Mouse (Mus musculus) cerebellum, postnatal 4 days (tissue): ENCODE measurements around the gene Arhgap4.

Experiments
- DNase-seq, 2 experiments: peaks; one replicate each; pipeline ENCODE4 v3.0.0; 2022; ENCODE audit warnings: low spot score in 2 of 2, mixed read lengths in 1 of 2

Gene Arhgap4

DNA sequence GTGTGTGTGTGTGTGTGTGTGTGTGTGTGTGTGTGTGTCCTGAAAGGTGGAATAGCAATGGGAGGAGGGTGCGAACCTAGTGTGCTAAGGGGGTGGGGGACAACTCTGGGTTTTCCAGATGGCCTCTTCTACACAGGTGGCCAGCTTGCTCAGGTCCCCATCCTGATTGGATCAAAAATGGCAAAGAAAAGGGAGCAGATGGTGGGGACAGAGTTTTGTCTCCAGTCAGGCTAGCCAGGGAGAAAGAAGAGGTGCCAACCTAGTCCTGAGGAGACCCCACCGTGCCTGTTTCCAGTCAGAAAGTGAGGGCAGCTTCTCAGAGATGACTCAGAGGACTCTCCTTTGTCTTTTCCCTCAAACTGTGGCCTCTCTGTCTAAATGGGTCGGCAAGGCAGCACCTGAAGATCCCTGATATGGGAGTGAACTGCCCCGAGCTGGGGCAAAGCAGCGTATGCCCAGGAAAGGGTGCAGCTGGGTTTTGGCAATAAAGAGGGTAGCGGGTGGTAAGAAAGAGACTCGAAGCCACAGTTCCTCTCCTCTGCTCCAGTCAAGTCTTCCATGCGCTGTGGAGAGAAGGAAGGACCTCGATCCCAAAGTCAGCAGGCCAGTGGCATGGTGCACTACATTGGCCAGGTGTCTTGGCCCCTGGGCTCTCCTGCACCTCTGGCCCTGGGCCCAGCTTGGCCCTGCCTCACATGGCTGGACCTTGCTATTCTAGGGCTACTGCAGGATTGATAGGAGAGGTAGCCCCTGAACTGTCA, 67.2 kb downstream of the Arhgap4 start:
- no peak for DNase-seq
